Mouse (Mus musculus) regulatory T cell (primary cell): ENCODE results near the gene Abhd4.

Experiments used
- in situ Hi-C: fragments of 300-600 bp; cut with MboI, MseI; formaldehyde crosslinking; loops from one replicate; pipeline ENCODE4 v1.15.1; 2025; ENCODE audit warnings: high pct_unique_total_duplicates

Abhd4 gene

GRCm38 (mm10) chr14:54253741-54254291 is at the start of gene Abhd4, which contains the start of gene Dad1:
Gene Abhd4, plus strand, starts transcription at chr14:54254188.
Gene Dad1, minus strand, starts transcription at chr14:54254104.
- in situ Hi-C loops, result no loop called here

DNA sequence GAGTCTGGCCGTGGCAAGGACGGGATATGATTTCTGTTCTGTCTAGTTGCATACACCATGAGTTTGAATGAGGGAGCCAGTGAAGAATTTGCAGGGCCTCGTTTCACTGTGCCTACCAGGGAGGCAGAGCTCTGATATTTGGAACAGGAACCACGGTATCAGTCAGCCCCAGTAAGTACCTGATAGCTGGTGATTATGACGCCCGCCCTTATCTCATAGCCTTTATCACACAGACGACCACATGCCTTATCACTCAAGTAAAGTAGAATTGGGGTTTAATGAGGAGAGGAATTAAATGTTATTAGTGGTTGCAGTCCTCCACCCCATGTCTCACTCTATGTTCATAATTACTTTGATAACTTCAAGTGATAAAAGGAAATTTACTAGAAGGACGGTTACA is 49.7 kb upstream of the Abhd4 start:
- in situ Hi-C loops, result loop anchor here (25.0 kb wide), 1 partner anchor 1892 kb away; the partner anchor contains the start of gene Mettl3

- in situ Hi-C loops, result loop anchor here (25.0 kb wide), 1 partner anchor 1892 kb away; the partner anchor contains the start of gene Mettl3
Measured at GRCm38 (mm10) chr14:54204786-54205185, 49.2 kb upstream of the Abhd4 start.

DNA sequence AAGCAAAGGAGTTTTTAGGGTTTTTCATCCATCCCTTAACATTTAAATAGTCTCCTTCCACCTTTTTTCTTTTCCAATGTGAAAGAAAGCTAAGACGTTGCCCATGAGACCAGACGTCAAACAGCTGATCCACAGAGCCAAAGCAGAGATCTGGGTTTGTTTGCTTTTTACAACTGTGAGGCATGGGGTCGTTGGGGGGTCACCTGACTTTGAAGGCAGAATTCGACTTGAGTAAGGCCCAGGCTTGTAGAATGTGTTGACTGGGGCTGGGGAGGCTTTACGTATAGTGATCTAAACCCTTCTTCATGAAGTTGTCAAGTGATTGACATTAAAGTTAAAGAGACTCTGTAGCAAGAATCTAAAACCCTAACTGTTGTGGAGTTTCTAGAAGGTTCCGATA is 48.1 kb upstream of the Abhd4 start:
- in situ Hi-C loops, result loop anchor here (25.0 kb wide), 1 partner anchor 1894 kb away; the partner anchor contains the start of gene Mettl3

DNA sequence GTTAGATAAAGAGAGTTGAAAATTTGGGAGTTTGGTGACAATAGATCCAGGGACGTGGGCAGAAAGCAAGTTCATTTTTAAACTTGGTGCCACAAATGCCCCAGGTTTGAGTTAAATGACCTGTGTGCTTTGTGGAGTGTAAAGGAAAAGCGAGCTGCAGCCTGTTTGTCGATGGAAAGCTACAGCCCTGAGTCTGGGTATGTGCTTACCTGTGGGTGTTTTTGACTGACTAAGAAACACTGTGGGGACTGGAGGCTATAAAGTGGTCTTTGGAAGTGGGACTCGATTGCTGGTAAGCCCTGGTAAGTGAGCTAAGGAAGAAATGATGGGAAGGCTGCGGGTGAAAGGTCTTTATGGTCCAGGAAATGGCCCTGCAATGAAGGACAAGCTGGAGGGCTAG is 47.7 kb upstream of the Abhd4 start:
- in situ Hi-C loops, result loop anchor here (25.0 kb wide), 1 partner anchor 1894 kb away; the partner anchor contains the start of gene Mettl3

GRCm38 (mm10) chr14:54206750-54207550 is 47.0 kb upstream of the Abhd4 start:
- in situ Hi-C loops, result loop anchor here (25.0 kb wide), 1 partner anchor 1895 kb away; the partner anchor contains the start of gene Mettl3

DNA sequence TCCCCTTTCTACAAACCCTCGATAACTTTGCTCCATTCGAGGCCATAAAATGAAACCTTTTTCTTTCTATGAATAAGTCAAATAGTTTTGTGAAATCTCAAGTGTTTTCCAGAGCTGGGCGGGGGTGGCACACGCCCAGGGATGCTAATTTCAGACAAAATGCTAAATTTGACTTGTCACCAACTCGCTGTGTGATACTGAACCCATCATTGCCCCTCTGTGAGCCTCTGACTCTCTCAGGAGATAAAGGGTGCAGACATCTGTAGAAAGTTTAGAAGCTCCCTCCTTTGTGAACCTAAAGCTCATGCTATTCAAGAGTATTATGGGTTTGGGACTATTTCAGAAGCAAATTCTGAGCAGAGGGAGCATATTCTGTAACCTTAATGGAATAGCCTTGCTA is 46.1 kb upstream of the Abhd4 start:
- in situ Hi-C loops, result loop anchor here (25.0 kb wide), 1 partner anchor 1896 kb away; the partner anchor contains the start of gene Mettl3

GRCm38 (mm10) chr14:54208741-54209140 is 45.2 kb upstream of the Abhd4 start:
- in situ Hi-C loops, result loop anchor here (25.0 kb wide), 1 partner anchor 1896 kb away; the partner anchor contains the start of gene Mettl3

DNA sequence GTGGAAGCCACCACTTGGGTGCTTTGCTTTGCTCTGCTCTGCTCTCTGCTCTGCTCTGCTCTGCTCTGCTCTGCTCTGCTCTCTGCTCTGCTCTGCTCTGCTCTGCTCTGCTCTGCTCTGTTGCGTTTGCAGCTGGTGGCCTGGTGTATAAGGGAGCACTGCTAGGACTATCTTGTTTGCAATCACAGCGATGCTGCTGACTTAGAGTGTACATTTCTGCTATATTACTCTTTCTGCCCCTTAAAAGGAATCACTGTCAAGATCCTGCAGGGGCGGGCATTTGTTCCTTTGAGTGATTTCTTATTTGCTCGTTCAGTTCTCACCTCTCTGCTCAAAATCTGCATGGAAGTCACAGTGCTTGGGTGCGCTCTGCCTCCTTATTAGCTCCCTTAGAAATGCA is 44.1 kb upstream of the Abhd4 start:
- in situ Hi-C loops, result loop anchor here (25.0 kb wide), 1 partner anchor 1898 kb away; the partner anchor contains the start of gene Mettl3

GRCm38 (mm10) chr14:54210401-54210800 is 43.6 kb upstream of the Abhd4 start:
- in situ Hi-C loops, result loop anchor here (25.0 kb wide), 1 partner anchor 1898 kb away; the partner anchor contains the start of gene Mettl3

GRCm38 (mm10) chr14:54211199-54211598 is 42.8 kb upstream of the Abhd4 start:
- in situ Hi-C loops, result loop anchor here (25.0 kb wide), 1 partner anchor 1899 kb away; the partner anchor contains the start of gene Mettl3

DNA sequence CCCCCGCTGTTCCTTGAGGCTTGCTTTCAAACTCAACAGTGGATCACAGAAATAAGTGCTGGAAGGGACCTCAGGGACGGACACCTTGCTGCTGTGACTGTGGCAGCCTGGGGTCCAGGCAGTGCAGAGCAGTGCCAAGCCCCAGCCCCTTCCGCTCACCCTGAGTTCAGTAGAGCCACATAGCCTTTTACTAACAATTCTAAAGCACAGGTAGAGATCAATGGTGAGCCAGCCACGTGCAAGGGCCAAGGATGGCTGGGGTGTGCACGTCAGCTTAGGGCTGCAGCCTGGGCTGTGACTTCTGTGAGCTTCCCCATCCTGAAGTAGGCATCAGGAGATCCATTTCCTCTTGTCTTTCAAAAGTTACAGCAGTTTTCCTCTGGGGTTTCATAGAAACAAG is 42.2 kb upstream of the Abhd4 start:
- in situ Hi-C loops, result loop anchor here (25.0 kb wide), 1 partner anchor 1899 kb away; the partner anchor contains the start of gene Mettl3

DNA sequence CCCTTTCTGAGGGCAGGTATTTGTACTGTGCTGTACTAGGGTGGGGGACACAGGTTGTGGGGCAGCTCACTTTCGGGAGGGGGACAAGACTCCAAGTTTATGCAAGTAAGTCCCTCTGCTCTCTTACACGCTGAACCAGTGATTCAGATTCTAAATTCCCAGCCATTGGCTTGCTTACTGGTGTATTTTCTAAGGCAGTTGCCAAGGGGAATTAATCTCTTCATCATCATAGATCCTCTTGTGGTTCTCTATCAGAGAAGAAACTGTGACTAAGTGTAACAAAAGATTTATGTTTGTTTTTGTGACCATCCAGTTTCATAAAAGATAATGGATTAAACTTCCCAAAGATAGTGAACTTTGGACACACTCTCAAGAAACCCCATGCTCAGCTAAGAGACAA is 40.3 kb upstream of the Abhd4 start:
- in situ Hi-C loops, result loop anchor here (25.0 kb wide), 1 partner anchor 1901 kb away; the partner anchor contains the start of gene Mettl3

DNA sequence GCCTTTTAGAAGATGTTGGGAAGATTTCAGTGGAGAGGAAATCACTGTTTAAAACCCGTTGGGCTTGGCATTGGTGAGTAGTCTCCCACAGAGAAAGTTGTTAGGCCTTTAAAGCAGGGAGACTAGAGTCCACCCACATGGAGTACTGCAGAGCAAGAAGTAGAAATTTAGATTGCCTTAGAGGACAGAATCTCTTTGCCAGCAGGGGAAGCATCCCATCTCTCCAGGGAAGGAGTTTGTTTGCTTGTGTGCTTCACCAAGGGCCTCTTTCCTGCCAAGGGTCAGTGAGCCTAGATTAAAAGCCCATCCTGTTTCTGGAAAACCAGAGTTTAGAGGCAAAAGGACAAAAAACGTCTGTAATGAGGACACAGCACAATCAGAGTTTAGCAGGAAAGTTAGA is 39.5 kb upstream of the Abhd4 start:
- in situ Hi-C loops, result loop anchor here (25.0 kb wide), 1 partner anchor 1902 kb away; the partner anchor contains the start of gene Mettl3

DNA sequence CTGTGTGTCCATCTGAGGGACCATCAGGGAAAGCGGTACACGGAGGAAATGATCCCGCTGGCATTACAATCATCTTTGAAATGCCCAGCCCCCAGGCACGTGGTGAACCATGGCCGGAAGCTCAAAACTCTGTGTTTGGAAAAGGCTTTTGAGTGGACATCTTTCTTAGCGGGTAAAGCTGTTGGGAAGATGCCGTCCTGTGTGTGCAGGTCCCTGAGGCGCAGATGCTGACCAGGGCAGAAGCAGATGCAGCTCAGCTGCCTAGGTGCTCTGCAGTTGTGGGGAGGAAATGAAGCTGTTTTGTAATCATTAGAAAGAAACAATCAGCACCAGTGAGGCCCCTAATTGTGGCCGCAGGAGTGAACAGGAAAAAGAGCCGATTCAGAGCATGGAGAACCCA is 39.1 kb upstream of the Abhd4 start:
- in situ Hi-C loops, result loop anchor here (25.0 kb wide), 1 partner anchor 1903 kb away; the partner anchor contains the start of gene Mettl3

DNA sequence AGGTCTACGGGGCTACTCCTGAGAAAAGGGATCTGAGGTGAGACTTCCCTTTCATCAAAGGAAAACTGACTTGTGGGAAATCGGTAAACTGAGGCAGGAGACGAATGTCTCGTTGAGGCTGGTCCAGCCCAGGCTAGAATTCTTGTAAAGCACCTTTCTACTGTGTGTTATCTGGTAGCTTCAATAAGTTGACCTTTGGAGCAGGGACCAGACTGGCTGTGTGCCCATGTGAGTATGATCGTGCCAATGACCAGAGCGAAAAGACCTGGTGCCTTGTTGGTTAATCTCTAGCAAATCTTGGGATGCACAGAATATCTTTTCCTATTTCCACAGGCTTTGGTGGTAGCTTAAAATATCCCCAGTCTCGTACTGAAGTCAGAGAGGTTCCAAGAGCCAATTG is 37.9 kb upstream of the Abhd4 start:
- in situ Hi-C loops, result loop anchor here (25.0 kb wide), 1 partner anchor 1904 kb away; the partner anchor contains the start of gene Mettl3

GRCm38 (mm10) chr14:54218233-54218632 is 35.8 kb upstream of the Abhd4 start:
- in situ Hi-C loops, result loop anchor here (25.0 kb wide), 1 partner anchor 1906 kb away; the partner anchor contains the start of gene Mettl3

DNA sequence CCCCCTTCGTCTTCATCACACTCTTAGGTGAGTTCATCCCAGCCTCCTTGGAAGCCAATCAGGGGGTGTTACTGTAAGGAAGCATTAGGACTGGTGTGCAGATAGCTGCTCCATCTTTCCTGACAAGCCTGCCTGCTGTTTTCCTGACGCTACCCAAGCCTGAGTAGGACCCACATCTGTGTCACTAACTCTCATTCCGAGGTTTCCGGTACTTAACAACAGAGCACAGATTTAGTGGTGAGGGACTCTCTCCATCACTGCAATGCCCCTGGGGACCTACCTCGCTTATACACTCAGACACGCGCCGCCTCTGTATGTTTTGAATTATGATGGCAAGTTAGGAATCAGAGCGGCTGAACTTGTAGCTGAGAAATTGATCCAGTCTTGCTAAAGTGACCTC is 35.3 kb upstream of the Abhd4 start:
- in situ Hi-C loops, result loop anchor here (25.0 kb wide), 1 partner anchor 1906 kb away; the partner anchor contains the start of gene Mettl3

DNA sequence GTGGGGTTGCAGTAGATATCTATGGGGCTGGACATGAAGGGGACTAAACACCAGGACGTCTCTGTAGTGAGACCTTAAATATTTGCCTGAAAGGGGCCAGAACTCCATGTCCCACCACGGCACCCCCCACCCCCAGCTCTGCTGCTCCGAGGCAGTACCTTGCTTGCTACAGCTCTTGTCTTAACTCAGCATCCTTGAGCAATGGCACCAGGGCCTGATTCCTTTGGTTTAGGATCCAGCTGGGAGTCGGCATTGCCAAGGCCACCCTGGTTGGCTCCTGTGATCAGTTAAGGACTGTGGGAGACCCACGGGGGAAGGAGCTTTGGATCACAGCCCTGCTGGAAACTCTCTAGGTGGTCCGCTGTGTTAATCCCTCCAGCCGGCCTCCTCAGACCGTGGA is 34.7 kb upstream of the Abhd4 start:
- in situ Hi-C loops, result loop anchor here (25.0 kb wide), 1 partner anchor 1907 kb away; the partner anchor contains the start of gene Mettl3

DNA sequence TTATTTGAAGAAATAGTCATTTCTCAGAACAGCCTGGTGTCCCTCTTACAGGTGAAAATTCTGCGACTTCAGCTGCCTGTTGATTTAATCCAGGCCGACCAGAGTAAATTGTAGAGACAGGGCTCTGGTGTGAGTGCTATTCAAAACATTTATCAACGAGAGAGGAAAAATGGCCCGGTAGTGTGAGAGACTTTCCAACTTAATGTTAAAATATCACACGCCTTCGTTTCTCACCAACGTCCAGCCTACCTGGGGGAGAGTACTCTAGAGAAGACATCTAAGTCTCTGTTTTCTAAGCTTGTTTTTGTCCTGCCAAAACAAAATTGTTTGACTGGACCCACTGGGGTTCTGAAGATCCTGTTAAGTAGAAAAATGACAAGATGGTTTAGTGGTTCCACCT is 34.1 kb upstream of the Abhd4 start:
- in situ Hi-C loops, result loop anchor here (25.0 kb wide), 1 partner anchor 1908 kb away; the partner anchor contains the start of gene Mettl3

- in situ Hi-C loops, result loop anchor here (25.0 kb wide), 1 partner anchor 1909 kb away; the partner anchor contains the start of gene Mettl3
Measured at GRCm38 (mm10) chr14:54220726-54221494, 33.1 kb upstream of the Abhd4 start.
